Mouse (Mus musculus): ENCODE data around the gene Soga1.

The Soga1 gene

DNA sequence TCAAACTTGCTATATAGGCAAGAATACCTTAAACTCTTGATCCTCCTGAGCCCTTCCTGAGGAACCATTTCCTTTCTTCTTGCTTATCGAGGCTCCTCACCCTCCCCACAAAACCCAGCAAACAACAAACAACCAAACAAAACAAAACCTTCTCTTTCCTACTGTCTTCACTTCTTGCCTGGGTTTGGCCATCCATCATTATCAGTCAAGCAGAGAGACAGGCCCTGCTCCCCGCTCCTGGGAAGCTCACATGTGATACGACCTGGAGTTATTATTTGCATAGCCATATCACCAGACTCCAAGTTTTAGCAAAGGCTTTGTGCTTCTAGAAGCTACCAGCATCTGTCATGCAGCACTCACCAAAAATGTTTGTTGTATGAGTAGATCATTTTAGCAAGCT, 91.7 kb downstream of the Soga1 start:
- no peak for DNase-seq (ENCODE audit: low spot score in 2 of 2)

GRCm38 (mm10) chr2:156982864-156983263, 96.2 kb downstream of the Soga1 start:
- DNase-seq (ENCODE audit: low spot score in 2 of 2) = peak in 1 of 2 experiments; percentile 44

- DNase-seq (ENCODE audit: low spot score in 2 of 2) = no peak
These were observed 97.8 kb downstream of the Soga1 start for GRCm38 (mm10) chr2:156981291-156981690.

DNA sequence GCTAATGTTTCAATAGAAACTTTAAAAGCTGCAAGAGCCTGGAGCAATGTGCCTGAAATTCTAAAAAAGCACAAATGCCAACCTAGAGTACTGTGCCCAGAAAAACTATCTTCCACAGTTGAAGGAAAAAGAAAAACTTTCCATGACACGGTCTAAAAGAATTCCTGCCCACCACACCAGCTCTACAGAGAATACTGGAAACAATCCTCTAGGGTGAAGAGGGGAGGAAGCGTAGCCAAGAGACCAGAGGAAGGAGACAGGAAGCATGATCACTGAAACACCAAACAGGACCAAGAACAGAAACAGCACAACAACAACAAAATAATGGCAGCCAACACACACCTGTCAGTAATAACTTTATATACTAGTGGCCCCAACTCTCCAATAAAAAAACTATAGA, 99.0 kb downstream of the Soga1 start:
- no peak for DNase-seq (ENCODE audit: low spot score in 2 of 2)

GRCm38 (mm10) chr2:156976711-156977110, 102.3 kb downstream of the Soga1 start:
- no peak for DNase-seq (ENCODE audit: low spot score in 2 of 2)

DNA sequence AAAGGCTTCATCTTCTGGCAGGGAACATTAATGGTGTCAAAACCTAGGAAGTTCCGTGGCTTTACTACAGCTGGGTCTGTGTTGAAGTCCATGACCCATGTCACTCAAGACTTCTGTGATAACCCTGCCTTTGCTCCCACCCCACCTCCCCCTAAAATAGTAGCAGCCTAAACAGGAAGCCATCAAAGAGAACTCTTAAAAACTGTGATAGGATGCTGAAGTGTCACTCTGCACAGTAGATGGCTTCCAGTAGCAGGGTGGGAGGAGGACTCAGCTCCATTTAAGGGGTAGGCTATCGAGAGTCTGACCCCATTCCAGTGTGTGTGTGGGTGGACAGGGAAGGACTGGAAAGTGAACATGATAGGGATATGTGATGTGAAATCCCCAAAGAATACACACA, 104.1 kb downstream of the Soga1 start:
- no peak for DNase-seq (ENCODE audit: low spot score in 2 of 2)

GRCm38 (mm10) chr2:156973316-156974100, 105.5 kb downstream of the Soga1 start:
- peak; percentile 71 for DNase-seq (ENCODE audit: low spot score in 2 of 2)

DNA sequence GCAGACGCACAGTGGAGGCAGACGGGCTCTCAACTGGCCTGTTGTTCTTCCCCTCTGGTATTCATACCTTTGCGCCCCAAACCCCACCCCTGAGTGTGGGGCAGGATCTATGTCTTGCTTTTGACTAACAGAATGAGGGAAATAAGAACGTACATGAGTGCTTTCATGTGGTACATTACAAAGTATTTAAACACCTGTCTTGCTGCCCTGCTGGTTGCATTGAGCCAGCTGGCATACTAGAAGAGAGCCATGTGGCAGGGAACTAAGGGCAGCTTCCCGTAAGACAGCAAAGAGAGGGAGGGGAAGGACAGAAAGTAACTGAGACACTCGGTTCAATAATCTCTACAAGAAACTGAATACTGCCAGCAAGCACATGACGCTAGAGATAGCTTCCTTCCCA, 108.8 kb downstream of the Soga1 start:
- no peak for DNase-seq (ENCODE audit: low spot score in 2 of 2)

- no peak for DNase-seq (ENCODE audit: low spot score in 2 of 2)
These were observed 110.6 kb downstream of the Soga1 start for GRCm38 (mm10) chr2:156968501-156968900.

- no peak for DNase-seq (ENCODE audit: low spot score in 2 of 2)
These were observed 111.7 kb downstream of the Soga1 start for GRCm38 (mm10) chr2:156967388-156967787.
